Mouse (Mus musculus) lung, postnatal 0 days (tissue): ENCODE results near the gene Adamtsl2. TPM values are rescaled to one million over a fixed set of nuclear protein-coding genes. Genes with fewer than 3 reads are reported as not detected.

Experiments used
- ATAC-seq: fragments of 200-750 bp; cut with Nextera tagmentation; 2 replicates; pipeline ENCODE4 v1.8.0; 2017; ENCODE audit warnings: moderate library complexity
- DNase-seq: peaks from one replicate; pipeline ENCODE4 v3.0.0-alpha.2; 2016; ENCODE audit warnings: low spot score
- H3K27ac ChIP-seq: fragments of 300-500 bp; sonication (generic); 2 replicates; pipeline ENCODE4 v1.5.1; 2014; ENCODE audit warnings: antibody characterized with exemption, mild to moderate bottlenecking, low read length, mixed read lengths
- H3K27me3 ChIP-seq: fragments of 300-500 bp; sonication (generic); replicated peaks from 2 replicates; pipeline ENCODE4 v1.6.1; 2014; ENCODE audit warnings: low read length, mixed read lengths; ENCODE audit not compliant: insufficient read depth
- H3K36me3 ChIP-seq: fragments of 300-500 bp; sonication (generic); 2 replicates; pipeline ENCODE4 v1.6.1; 2014; ENCODE audit warnings: low read length, mixed read lengths; ENCODE audit not compliant: insufficient read depth
- H3K4me1 ChIP-seq: fragments of 300-500 bp; sonication (generic); 2 replicates; pipeline ENCODE4 v1.6.1; 2014; ENCODE audit warnings: antibody characterized with exemption, low read depth, low read length, mixed read lengths; ENCODE audit not compliant: insufficient read depth
- H3K4me2 ChIP-seq: fragments of 300-500 bp; sonication (generic); replicated peaks from 2 replicates; pipeline ENCODE4 v1.6.1; 2014; ENCODE audit warnings: low read depth, mild to moderate bottlenecking, low read length, moderate library complexity, mixed read lengths
- H3K4me3 ChIP-seq: fragments of 300-500 bp; sonication (generic); 2 replicates; pipeline ENCODE4 v1.5.1; 2014; ENCODE audit warnings: low read depth, low read length
- H3K9ac ChIP-seq: fragments of 300-500 bp; sonication (generic); replicated peaks from 2 replicates; pipeline ENCODE4 v1.6.1; 2014; ENCODE audit warnings: low read depth, mild to moderate bottlenecking
- H3K9me3 ChIP-seq: fragments of 300-500 bp; sonication (generic); 2 replicates; pipeline ENCODE4 v1.6.1; 2016; ENCODE audit warnings: low read length, mixed read lengths
- CTCF ChIP-seq: IDR thresholded peaks from 2 replicates; pipeline ENCODE4 v1.5.1; 2016; ENCODE audit warnings: antibody characterized with exemption, mild to moderate bottlenecking
- EP300 ChIP-seq: IDR thresholded peaks from 2 replicates; pipeline ENCODE4 v1.6.1; 2016; ENCODE audit warnings: antibody characterized with exemption, mild to moderate bottlenecking, control low read depth
- WGBS: fragments of 180-500 bp; shearing (Covaris S2); extraction: QIAGEN DNeasy Blood & Tissue Kit; methylation state at CpG from one replicate; pipeline ENCODE4 v1.1.7; 2014; 5-methylcytosine and 5-hydroxymethylcytosine counted together
- polyA plus RNA-seq: library from polyadenylated mRNA; unstranded; fragments of >200 nt; fragmentation: Nextera tagmentation; extraction: Ambion mirVana; gene quantifications from 2 replicates; pipeline ENCODE4 v1.2.1, GENCODE M21; 2015

Gene Adamtsl2
- polyA plus RNA-seq, 1 experiment from 2014 or later: 52.3 TPM

DNA sequence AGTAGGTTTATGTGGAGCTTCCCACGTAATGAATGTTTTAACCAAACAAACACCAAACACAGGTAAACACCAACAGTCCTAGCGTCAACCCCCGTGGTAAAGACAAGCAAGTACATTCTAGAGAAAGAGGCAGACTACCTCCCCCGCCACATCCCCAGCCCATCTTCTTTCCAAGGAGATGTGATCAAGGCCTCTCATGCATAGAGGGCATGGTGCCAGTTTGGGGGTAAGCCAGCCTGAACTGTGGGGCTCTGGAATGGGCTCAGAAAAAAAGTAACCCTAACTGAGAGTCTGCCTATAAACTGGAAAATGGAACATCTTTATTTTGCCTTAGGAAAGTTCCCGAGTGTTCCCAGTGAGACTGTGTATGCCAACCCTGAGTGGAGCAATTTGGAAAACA is 56.8 kb downstream of the Adamtsl2 start:
- TF ChIP-seq CTCF (no peak), EP300 (no peak)
- WGBS: 76% methylated on average over 5 of the region's 5 CpGs

DNA sequence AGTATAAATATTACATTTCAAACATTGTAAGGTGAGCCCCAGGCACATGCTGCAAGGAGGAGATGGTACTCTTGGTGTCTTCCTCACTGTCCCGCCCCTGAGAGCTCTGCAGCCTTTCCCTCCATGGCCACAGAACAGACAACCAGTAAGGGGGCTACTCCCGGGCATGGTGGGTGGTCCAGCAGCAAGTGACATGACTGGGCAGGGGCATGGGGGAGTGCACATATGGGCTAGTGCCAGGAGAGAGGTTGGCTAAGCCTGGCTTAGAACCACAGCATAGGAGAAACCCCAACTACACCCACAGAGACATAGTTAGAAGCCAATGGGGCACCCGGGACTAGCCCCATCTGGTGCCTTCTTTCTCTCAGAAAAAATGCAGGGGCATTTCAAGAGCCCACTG is 57.2 kb downstream of the Adamtsl2 start:
- TF ChIP-seq EP300 (no peak), CTCF (no peak)
- Histone ChIP-seq H3K4me2 (no peak overlapping the region), H3K4me1 (no peaks in the 10 kb centered on the region), H3K27ac (no peak overlapping the region), H3K27me3 (0 out of 2 replicates have a peak, but pooled peaks cover 3% of the 10 kb centered on the region), H3K36me3 (no peaks in the 10 kb centered on the region), H3K4me3 (no peak overlapping the region), H3K9ac (no peak overlapping the region), H3K9me3 (no peaks in the 10 kb centered on the region)
- ATAC-seq: no peak
- WGBS: 50% methylated on average over 3 of the region's 3 CpGs
- DNase-seq: no peak

More for the DNA sequence above, 56.8 kb downstream of the Adamtsl2 start:
- DNase-seq (no peak), ATAC-seq (no peak)
- Histone ChIP-seq H3K4me2 (no peak overlapping the region), H3K9ac (no peak overlapping the region), H3K4me3 (no peak overlapping the region), H3K27me3 (0 out of 2 replicates have a peak, but pooled peaks cover 3% of the 10 kb centered on the region), H3K4me1 (no peaks in the 10 kb centered on the region), H3K9me3 (no peaks in the 10 kb centered on the region), H3K27ac (no peak overlapping the region), H3K36me3 (no peaks in the 10 kb centered on the region)

DNA sequence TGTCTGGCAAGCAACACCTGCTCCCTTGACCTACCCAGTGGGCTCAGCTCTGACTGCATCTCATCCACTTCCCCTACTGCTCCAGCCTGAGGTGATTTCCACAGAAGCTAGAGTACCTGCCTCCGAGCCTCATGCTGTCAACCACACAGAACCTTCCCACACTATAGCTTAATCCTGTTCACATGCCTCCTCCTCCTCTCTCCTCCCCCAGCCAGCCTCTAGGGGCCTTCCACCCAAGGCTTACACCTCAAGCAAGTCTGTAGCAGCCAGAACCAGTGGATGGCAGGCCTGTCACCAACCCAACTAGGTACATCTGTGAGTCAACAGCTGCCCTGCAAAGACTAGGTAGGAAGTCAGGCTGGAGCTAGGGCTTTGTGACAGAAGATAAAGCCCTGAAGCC is 57.6 kb downstream of the Adamtsl2 start:
- Histone ChIP-seq H3K36me3 (no peaks in the 10 kb centered on the region), H3K4me3 (no peak overlapping the region), H3K9me3 (no peaks in the 10 kb centered on the region), H3K4me1 (no peaks in the 10 kb centered on the region; the same call in 1 of the 2 replicates), H3K27me3 (peaks cover 6% of the 10 kb centered on the region; the same call in 1 of the 2 replicates), H3K27ac (no peak overlapping the region), H3K9ac (no peak overlapping the region), H3K4me2 (no peak overlapping the region)
- DNase-seq: no peak
- WGBS: 56% methylated on average over 1 of the region's 1 CpGs
- no peak for ATAC-seq
- TF ChIP-seq CTCF: no peak
- no peak for TF ChIP-seq EP300

DNA sequence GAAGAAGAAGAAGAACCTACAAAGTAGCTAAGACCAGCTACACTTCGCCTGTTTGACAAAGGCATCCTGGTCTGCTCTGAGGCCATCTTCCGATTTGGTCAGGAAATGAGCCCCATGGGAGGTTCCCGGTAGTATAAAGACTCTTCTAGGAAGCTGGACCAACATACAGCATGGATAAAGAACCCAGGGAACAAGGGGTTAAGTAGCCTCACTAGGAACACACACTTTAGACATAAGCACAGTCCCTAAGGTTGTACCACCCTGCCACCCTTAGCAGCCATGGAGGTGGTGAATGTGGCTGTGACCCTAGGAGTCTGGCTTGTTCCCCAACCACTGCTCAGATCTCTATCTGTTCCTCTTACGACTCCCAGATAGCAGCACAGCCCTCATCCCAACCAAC is 59.2 kb downstream of the Adamtsl2 start:
- no peak overlapping the region for H3K4me2 ChIP-seq
- no peak overlapping the region for H3K9ac ChIP-seq
- peaks cover 13% of the 10 kb centered on the region; the same call in 1 of the 2 replicates for H3K27me3 ChIP-seq
- DNase-seq (no peak), ATAC-seq (no peak)
- H3K27ac ChIP-seq: no peak overlapping the region
- H3K4me3 ChIP-seq: no peak overlapping the region
- H3K36me3 ChIP-seq: no peaks in the 10 kb centered on the region
- H3K4me1 ChIP-seq: no peaks in the 10 kb centered on the region; the same call in 1 of the 2 replicates
- WGBS: 42% methylated on average over 4 of the region's 4 CpGs
- no peaks in the 10 kb centered on the region for H3K9me3 ChIP-seq
- TF ChIP-seq EP300 (no peak), CTCF (no peak)

DNA sequence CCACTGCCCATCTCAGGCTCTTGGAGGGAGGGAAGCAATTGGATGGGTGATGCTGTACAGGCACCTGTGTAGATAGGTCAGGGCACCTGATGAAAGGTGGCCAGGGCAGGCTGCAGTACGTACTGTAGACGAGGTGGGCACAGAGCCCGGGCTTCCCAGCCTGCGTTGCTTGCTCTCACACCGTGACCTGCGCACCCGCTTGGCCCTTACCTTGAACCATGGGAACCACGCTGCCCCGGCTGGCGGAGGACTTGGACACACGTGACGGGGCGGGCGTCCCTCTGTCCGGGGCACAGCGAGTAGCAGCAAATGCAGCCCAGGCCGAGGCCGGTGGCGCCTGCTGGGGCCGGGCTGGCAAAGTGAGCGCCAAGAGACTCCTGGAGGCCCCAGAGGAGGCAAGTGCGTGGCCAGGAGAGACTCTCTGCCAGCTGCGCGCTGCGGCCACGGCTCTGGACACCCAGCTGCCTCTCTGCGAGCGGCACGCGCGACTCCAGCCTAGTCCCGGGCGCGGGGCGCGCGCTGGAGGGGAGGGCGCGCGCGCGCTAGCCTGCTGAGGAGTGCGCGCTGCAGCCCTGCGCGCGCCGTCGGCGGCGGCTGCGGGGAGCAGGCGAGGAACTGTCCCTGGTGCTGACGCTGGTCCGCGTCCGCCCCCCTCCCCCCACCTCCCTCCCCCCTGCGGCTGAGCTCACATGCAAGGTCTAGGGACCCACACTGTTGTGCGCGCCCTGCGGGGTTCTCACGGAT is 62.9 kb downstream of the Adamtsl2 start, which contains the start of gene Fam163b:
Fam163b (minus strand) TSS at position 542 of the 744 bp plus-strand sequence.
- Histone ChIP-seq H3K36me3 (no peaks in the 10 kb centered on the region), H3K27me3 (peaks cover 13% of the 10 kb centered on the region; the same call in 1 of the 2 replicates), H3K27ac (no peak within 1 kb of the TSS), H3K9ac (0 out of 2 replicates have a peak within 1 kb of the TSS, but pooled peaks have one; percentile 16), H3K4me1 (no peaks in the 10 kb centered on the region; the same call in 1 of the 2 replicates), H3K9me3 (no peaks in the 10 kb centered on the region), H3K4me3 (peak within 1 kb of the TSS; percentile 19; the same call in 1 of the 2 replicates), H3K4me2 (peak within 1 kb of the TSS; percentile 63)
- TF ChIP-seq CTCF (no peak), EP300 (no peak)
- under 1% methylated on average over 34 of the region's 62 CpGs for WGBS
- DNase-seq (peak; percentile 60), ATAC-seq (peak; percentile 83)

DNA sequence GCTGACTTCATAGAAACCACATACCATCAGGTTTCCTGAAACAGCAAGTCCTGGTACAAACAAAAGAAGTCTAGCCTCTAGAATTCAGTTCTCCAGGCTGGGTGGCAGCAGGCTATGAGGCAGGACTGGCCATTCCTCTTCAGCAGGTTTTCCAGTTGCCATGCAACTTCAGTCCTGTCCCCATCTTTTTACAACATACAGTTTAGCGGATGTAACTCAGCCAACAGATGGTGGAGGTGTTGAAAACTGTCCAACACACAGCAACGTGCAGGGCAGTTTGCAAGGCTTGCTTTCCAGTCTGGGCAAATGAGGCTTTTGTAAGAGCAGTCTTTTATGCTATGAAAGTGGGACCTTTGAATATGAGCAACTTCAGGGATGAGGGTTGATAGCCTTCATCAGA is 65.8 kb downstream of the Adamtsl2 start:
- Histone ChIP-seq H3K36me3 (no peaks in the 10 kb centered on the region), H3K27me3 (peaks cover 13% of the 10 kb centered on the region; the same call in 1 of the 2 replicates)

More for the DNA sequence above, 65.8 kb downstream of the Adamtsl2 start:
- TF ChIP-seq CTCF (no peak), EP300 (no peak)
- Histone ChIP-seq H3K4me2 (no peak overlapping the region), H3K4me3 (no peak overlapping the region), H3K9me3 (no peaks in the 10 kb centered on the region), H3K27ac (no peak overlapping the region), H3K4me1 (no peaks in the 10 kb centered on the region; the same call in 1 of the 2 replicates), H3K9ac (no peak overlapping the region)
- DNase-seq (no peak), ATAC-seq (no peak)
- WGBS: 59% methylated on average over 2 of the region's 2 CpGs
